Mouse (Mus musculus): ENCODE results near the gene D930048N14Rik. TPM values are rescaled to one million over a fixed set of nuclear protein-coding genes. Genes with fewer than 3 reads are reported as not detected.
"Not testable (repeated sequence)": the region's sequence is repeated elsewhere in the genome, so short reads cannot be mapped to it uniquely, and the experiment has no call there.

D930048N14Rik gene
- polyA plus RNA-seq, 1 experiment from 2014 or later = 1.0 TPM

- H3K4me3 ChIP-seq = peak overlapping the region; percentile 38; the same call in 1 of the 2 replicates
- WGBS = 90% methylated on average over 7 of the region's 7 CpGs
- H3K4me1 ChIP-seq (replicated peaks) = peaks cover 25% of the 10 kb centered on the region
- ATAC-seq (ENCODE audit: insufficient number of reproducible peaks, low FRiP score); H3K36me3 ChIP-seq; H3K27ac ChIP-seq (ENCODE audit: poor library complexity, severe bottlenecking); H3K9me3 ChIP-seq (replicated peaks); H3K27me3 ChIP-seq (replicated peaks): not testable (repeated sequence)
- H3K4me2 ChIP-seq = peak overlapping the region; percentile 65
- H3K9ac ChIP-seq = peak overlapping the region; percentile 60
Measured at GRCm38 (mm10) chr11:51616113-51616512, 34.6 kb upstream of the D930048N14Rik start.

- Histone ChIP-seq H3K4me2 (no peak overlapping the region), H3K27ac (ENCODE audit: poor library complexity, severe bottlenecking) (no peak overlapping the region), H3K27me3 (replicated peaks) (no peaks in the 10 kb centered on the region), H3K9ac (no peak overlapping the region), H3K36me3 (peaks cover 13% of the 10 kb centered on the region), H3K4me1 (replicated peaks) (peaks cover 26% of the 10 kb centered on the region), H3K9me3 (replicated peaks) (no peaks in the 10 kb centered on the region), H3K4me3 (no peak overlapping the region)
- ATAC-seq (ENCODE audit: insufficient number of reproducible peaks, low FRiP score) = no peak
- WGBS = 6% methylated on average over 4 of the region's 4 CpGs
Measured at GRCm38 (mm10) chr11:51617693-51618092, 33.1 kb upstream of the D930048N14Rik start.

- no peaks in the 10 kb centered on the region for H3K9me3 ChIP-seq (replicated peaks)
- H3K36me3 ChIP-seq = peaks cover 25% of the 10 kb centered on the region
- H3K27me3 ChIP-seq (replicated peaks) = no peaks in the 10 kb centered on the region
- H3K4me2 ChIP-seq = peak overlapping the region; percentile 66
- WGBS = 50% methylated on average over 8 of the region's 8 CpGs
- H3K9ac ChIP-seq = peak overlapping the region; percentile 46; the same call in 1 of the 2 replicates
- H3K4me3 ChIP-seq = peak overlapping the region; percentile 82
- H3K27ac ChIP-seq (ENCODE audit: poor library complexity, severe bottlenecking) = no peak overlapping the region
- peak; percentile 1; the same call in 1 of the 2 replicates for ATAC-seq (ENCODE audit: insufficient number of reproducible peaks, low FRiP score)
- H3K4me1 ChIP-seq (replicated peaks) = peaks cover 26% of the 10 kb centered on the region
Measured at GRCm38 (mm10) chr11:51618894-51619408, 31.8 kb upstream of the D930048N14Rik start.

DNA sequence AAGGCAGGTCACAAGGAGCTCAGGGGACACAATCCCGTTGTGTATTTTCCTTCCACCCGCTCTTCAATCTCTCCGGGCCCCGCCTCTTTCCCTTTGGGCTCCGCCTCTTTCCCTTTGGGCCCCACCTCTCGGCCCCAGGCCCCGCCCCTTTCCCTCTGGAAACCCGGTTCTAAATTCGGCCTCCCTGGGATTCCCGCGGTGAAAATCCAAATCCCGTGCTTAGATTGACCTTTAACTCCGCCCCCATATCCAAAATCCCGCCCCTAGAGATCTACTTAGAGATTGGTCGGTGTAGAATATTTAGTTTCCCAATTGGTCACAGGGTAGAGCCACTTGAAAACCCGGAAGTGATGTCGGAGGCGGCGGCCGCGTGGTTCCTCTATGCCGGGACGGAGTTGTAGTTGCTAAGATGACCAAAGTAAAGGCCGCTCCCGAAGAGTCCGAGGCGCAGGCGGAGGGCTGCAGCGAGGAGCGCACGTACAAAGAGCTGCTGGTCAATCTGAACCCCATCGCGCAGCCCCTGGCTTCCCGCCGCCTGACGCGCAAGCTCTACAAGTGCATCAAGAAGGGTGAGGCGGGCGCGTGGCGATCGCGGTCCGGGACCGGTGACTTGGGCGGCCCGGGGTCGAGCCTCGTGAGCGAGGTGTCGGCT, 31.2 kb upstream of the D930048N14Rik start, which contains the start of gene Nhp2:
TSS of gene Nhp2 (plus strand) at position 327 of the 652 bp plus-strand sequence.
- Histone ChIP-seq H3K9me3 (replicated peaks) (no peaks in the 10 kb centered on the region), H3K27ac (ENCODE audit: poor library complexity, severe bottlenecking) (peak within 1 kb of the TSS; percentile 28; the same call in 1 of the 2 replicates), H3K27me3 (replicated peaks) (no peaks in the 10 kb centered on the region), H3K4me3 (peak within 1 kb of the TSS; percentile 82), H3K4me1 (replicated peaks) (peaks cover 26% of the 10 kb centered on the region), H3K4me2 (peak within 1 kb of the TSS; percentile 66), H3K9ac (peak within 1 kb of the TSS; percentile 79), H3K36me3 (peaks cover 31% of the 10 kb centered on the region)
- ATAC-seq (ENCODE audit: insufficient number of reproducible peaks, low FRiP score) = peak; percentile 90
- under 1% methylated on average over 51 of the region's 51 CpGs for WGBS

DNA sequence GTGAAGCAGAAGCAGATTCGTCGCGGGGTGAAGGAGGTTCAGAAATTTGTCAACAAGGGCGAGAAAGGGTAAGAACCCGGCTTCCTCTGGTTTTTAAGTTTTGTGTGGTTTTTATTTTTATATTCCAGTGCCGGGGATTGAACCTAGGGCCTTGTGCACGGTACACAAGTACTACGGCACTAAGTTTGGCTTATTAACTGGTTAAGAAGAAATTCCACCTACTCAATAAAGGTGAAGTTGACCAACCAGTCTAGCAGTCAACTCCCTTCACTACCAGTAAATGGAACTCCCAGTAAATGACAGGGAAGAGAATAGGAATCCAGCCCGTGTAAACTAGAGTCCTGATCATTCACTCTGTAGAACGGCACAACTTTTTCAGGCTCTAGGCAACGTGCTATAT, 30.7 kb upstream of the D930048N14Rik start:
- peak overlapping the region; percentile 82 for H3K4me3 ChIP-seq
- peaks cover 22% of the 10 kb centered on the region for H3K4me1 ChIP-seq (replicated peaks)
- peaks cover 37% of the 10 kb centered on the region for H3K36me3 ChIP-seq
- no peak for ATAC-seq (ENCODE audit: insufficient number of reproducible peaks, low FRiP score)
- no peaks in the 10 kb centered on the region for H3K9me3 ChIP-seq (replicated peaks)
- no peaks in the 10 kb centered on the region for H3K27me3 ChIP-seq (replicated peaks)
- H3K27ac ChIP-seq (ENCODE audit: poor library complexity, severe bottlenecking) = no peak overlapping the region
- H3K4me2 ChIP-seq = peak overlapping the region; percentile 66
- peak overlapping the region; percentile 79 for H3K9ac ChIP-seq
- under 1% methylated on average over 11 of the region's 11 CpGs for WGBS

- whole genome bisulfite sequencing = 95% methylated on average over 2 of the region's 2 CpGs
- Histone ChIP-seq H3K27me3 (replicated peaks) (no peaks in the 10 kb centered on the region), H3K4me3 (no peak overlapping the region), H3K9me3 (replicated peaks) (no peaks in the 10 kb centered on the region), H3K27ac (ENCODE audit: poor library complexity, severe bottlenecking) (no peak overlapping the region), H3K4me1 (replicated peaks) (peaks cover 23% of the 10 kb centered on the region), H3K36me3 (peaks cover 52% of the 10 kb centered on the region), H3K9ac (no peak overlapping the region), H3K4me2 (no peak overlapping the region)
- ATAC-seq (ENCODE audit: insufficient number of reproducible peaks, low FRiP score) = no peak
Measured at GRCm38 (mm10) chr11:51621776-51622175, 29.0 kb upstream of the D930048N14Rik start.

DNA sequence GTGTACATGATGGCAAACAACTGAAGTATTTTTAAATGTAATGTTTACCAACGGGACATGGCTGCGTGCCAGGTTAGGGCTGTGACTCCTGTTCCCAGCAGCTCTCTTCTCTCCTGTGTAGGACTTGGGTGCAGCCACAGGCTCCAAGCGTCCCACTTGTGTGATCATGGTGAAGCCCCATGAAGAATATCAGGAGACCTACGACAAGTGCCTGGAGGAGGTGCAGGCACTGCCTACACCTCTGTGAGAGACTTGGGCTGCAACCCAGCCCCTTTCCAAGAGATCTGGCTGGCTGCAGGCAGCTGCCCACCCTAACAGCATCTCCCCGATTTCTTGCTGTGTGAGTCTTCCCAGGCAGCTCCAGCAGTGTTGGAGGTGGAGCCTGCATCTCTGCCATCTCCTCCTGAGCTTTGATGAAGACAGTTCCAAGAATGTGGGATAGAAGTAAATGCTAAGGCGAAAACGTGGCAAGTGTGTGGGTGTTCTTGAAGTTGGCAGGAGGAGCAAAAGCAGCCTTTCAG, 27.7 kb upstream of the D930048N14Rik start:
- no peak for ATAC-seq (ENCODE audit: insufficient number of reproducible peaks, low FRiP score)
- Histone ChIP-seq H3K4me2 (no peak overlapping the region), H3K27me3 (replicated peaks) (no peaks in the 10 kb centered on the region), H3K4me3 (no peak overlapping the region), H3K27ac (ENCODE audit: poor library complexity, severe bottlenecking) (no peak overlapping the region), H3K4me1 (replicated peaks) (peaks cover 23% of the 10 kb centered on the region), H3K9ac (no peak overlapping the region), H3K9me3 (replicated peaks) (no peaks in the 10 kb centered on the region), H3K36me3 (peaks cover 64% of the 10 kb centered on the region)
- 89% methylated on average over 7 of the region's 7 CpGs for WGBS

DNA sequence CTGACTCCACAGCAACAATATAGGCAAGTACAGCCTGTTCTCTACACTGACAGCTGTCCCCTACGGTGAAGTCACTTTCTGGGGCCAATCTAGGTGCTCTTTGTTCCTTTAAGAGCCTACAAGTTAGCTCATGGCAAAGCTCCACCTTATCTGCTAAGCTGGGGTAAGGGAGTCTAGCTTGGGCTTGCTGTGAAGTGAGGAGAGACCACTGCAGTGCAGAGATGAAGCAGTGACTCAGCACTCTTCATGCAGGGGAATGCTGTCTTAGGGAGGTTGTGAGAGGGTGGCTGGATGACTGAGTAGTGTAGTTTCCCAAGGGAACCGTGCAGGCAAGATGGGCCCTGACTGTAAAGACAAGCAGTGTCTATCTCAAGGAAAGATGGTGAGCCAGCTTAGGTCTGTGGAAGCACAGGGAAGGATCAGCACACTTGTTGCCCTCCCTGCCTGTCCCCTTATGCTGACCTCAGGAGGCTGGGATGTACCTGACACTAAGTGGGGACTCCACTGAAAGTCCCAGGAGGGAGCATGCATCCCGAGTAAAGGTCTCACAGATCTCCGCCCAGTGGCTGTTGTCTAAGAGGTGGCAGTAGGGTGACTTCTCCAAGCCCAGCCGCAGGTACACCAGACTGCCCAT, 25.4 kb upstream of the D930048N14Rik start:
- Histone ChIP-seq H3K4me1 (replicated peaks) (peaks cover 20% of the 10 kb centered on the region), H3K4me2 (no peak overlapping the region), H3K4me3 (no peak overlapping the region), H3K27me3 (replicated peaks) (no peaks in the 10 kb centered on the region), H3K9me3 (replicated peaks) (no peaks in the 10 kb centered on the region), H3K9ac (no peak overlapping the region), H3K27ac (ENCODE audit: poor library complexity, severe bottlenecking) (no peak overlapping the region), H3K36me3 (peaks cover 85% of the 10 kb centered on the region)
- WGBS = 68% methylated on average over 5 of the region's 5 CpGs
- peak; percentile 56; the same call in 1 of the 2 replicates for ATAC-seq (ENCODE audit: insufficient number of reproducible peaks, low FRiP score)

GRCm38 (mm10) chr11:51627425-51627824, 23.3 kb upstream of the D930048N14Rik start:
- Histone ChIP-seq H3K36me3 (peaks cover 75% of the 10 kb centered on the region), H3K4me1 (replicated peaks) (0 out of 2 replicates have a peak, but pooled peaks cover 11% of the 10 kb centered on the region), H3K27ac (ENCODE audit: poor library complexity, severe bottlenecking) (no peak overlapping the region), H3K4me3 (no peak overlapping the region), H3K4me2 (no peak overlapping the region), H3K9ac (no peak overlapping the region), H3K9me3 (replicated peaks) (no peaks in the 10 kb centered on the region), H3K27me3 (replicated peaks) (no peaks in the 10 kb centered on the region)
- 90% methylated on average over 9 of the region's 9 CpGs for WGBS
- ATAC-seq (ENCODE audit: insufficient number of reproducible peaks, low FRiP score) = no peak

DNA sequence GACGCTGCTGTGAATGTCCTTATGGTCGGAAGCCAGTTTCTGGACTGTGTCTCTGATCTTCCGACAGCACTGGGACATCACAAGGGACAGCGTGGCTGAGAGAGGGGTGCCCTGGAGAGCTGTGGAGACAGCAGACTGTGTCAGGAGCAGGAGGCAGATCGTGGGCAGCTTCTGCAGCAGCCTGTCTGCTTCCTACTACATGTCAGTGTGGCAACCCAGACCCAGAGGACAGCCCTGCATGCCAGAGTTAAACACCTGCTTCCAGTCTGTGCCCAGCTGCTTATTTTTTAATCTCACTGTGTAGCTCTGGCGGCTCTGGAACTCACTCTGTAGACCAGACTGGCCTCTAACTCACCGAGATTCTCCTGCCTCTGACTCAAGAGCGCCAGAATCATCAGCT, 22.8 kb upstream of the D930048N14Rik start:
- Histone ChIP-seq H3K4me1 (replicated peaks) (0 out of 2 replicates have a peak, but pooled peaks cover 11% of the 10 kb centered on the region), H3K27ac (ENCODE audit: poor library complexity, severe bottlenecking) (no peak overlapping the region), H3K9me3 (replicated peaks) (no peaks in the 10 kb centered on the region), H3K4me2 (no peak overlapping the region), H3K36me3 (peaks cover 74% of the 10 kb centered on the region), H3K27me3 (replicated peaks) (no peaks in the 10 kb centered on the region), H3K9ac (no peak overlapping the region), H3K4me3 (no peak overlapping the region)
- WGBS = 77% methylated on average over 8 of the region's 8 CpGs
- no peak for ATAC-seq (ENCODE audit: insufficient number of reproducible peaks, low FRiP score)

- Histone ChIP-seq H3K4me2 (no peak overlapping the region), H3K9ac (no peak overlapping the region), H3K27me3 (replicated peaks) (no peaks in the 10 kb centered on the region), H3K36me3 (peaks cover 55% of the 10 kb centered on the region), H3K4me3 (no peak overlapping the region), H3K4me1 (replicated peaks) (peaks cover 18% of the 10 kb centered on the region; the same call in 1 of the 2 replicates), H3K9me3 (replicated peaks) (no peaks in the 10 kb centered on the region), H3K27ac (ENCODE audit: poor library complexity, severe bottlenecking) (no peak overlapping the region)
- 78% methylated on average over 15 of the region's 15 CpGs for WGBS
- no peak for ATAC-seq (ENCODE audit: insufficient number of reproducible peaks, low FRiP score)
Measured at GRCm38 (mm10) chr11:51629651-51630314, 21.0 kb upstream of the D930048N14Rik start.

All from heart, embryonic 12.5 days (tissue).